Mouse (Mus musculus): ENCODE measurements around the gene Irf3. TPM values are rescaled to one million over a fixed set of nuclear protein-coding genes. Genes with fewer than 3 reads are reported as not detected.
A peak's percentile ranks its signal among the peaks of the same experiment; 100 is the strongest.

The Irf3 gene
- total RNA-seq, 2 experiments from 2014 or later, result 128 to 131 TPM

DNA sequence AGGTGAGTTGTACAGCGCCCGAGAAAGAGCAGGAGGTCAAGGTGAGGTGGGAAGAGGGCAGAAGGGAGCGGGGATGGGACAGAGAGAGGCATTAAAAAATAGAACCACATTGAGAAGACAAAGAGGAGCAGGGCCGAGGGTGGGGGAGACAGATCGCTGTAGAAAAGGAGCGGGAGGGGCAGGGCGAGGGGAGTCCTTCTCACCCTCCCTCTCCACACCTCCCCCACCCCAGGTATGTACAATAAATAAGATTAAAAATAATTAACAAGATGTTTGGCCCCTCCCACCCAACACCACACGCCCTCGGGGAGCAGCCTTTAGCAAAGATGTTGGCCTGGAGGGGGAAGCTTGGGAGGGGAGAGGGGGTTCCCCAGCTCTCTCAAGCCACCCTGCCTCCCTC lies 30.3 kb downstream of the Irf3 start:
- no peak for DNase-seq (ENCODE audit: low spot score in 2 of 2)

DNA sequence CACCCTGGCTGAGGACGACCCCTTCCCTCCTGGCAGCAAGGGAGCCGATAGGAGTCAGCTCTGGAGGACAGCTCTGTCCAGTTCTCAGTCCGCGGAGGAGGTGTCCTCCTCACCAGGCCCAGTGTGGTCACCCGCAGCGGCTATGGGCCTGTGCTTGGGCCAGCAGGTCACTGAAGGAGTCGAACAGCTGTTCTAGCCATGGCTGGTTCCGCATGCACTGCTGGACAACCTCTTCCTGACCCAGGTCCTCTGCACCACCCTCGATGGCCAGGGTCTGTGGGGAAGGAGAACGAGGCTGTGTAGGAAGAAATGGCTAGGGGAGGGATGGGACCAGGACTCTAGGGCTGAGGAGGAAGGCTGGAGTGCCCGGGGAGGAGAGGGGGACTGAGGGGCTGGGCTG lies 30.9 kb downstream of the Irf3 start:
- DNase-seq (ENCODE audit: low spot score in 2 of 2), result no peak

- DNase-seq (ENCODE audit: low spot score in 2 of 2), result no peak
Measured at GRCm38 (mm10) chr7:45029995-45030394, 32.5 kb downstream of the Irf3 start.

DNA sequence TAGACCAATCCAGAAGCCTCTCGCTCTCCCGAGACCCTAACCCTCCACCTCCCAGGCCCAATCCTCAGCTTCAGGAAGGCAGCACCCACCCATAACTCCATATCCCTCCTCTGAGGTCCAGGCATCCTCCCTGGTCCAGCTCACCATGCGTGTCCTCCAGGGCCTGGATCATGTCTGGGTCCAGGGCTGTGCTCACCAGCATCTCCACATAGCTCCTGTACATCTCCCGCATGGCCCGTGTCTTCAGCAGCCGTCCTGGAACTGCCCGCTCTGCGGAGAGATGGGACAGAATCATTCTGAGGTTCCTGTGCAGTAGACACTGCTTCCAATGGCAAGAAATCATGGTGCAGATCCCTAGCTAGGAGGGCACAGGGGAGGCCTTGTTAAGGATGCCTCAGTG lies 33.4 kb downstream of the Irf3 start:
- DNase-seq (ENCODE audit: low spot score in 2 of 2), result no peak

- no peak for DNase-seq (ENCODE audit: low spot score in 2 of 2)
Measured at GRCm38 (mm10) chr7:45033722-45034359, 36.4 kb downstream of the Irf3 start.

- no peak for DNase-seq (ENCODE audit: low spot score in 2 of 2)
Measured at GRCm38 (mm10) chr7:45035631-45036030, 38.2 kb downstream of the Irf3 start.

DNA sequence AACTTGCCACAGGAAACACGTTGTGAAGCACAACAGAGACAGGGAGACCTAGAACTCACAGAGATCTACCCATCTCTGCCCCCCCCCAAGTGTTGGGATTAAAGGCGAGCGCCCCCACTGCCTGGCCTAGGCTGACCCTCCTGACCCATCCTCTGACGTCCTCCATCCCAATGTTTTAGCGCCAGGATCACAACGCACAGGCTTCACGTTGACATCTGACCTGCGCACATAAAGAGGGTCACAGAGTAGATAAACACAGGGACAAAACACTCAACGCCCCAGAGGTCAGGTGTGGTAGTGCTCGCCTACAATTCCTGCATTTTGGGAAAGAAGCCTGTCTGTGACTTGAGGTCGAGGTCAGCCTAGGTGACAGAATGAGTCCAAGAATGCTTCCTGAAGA lies 39.3 kb downstream of the Irf3 start:
- DNase-seq (ENCODE audit: low spot score in 2 of 2), result no peak

DNA sequence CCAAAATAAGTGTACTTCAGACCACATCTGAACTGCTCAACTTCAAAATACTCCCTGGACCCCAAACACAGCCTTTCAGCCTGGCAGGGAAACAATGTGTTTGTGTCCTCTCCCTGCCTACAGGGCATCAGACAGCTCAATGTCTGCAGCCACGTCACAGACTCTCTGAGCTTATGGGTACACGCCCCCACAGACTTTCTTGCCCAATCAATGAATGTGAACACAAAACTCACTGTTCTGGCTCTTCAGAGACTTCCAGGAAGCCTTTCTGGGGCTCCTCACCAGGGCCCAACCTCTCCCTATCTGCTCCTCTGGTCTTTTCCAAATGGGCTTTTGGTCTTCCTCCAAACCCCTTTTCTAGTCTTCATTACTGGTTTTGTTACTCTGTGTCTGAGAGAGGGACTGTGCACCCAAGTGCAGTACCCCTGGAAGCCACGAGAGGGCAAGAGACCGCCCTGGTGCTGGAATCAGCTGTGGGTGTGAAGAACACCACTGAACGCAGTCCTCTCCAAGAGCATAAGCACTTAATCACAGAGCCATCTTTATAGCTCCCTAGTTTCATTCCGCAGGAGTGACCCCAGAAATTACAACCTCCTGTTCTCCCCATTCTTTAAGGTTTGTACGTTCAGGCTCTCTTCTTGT lies 40.4 kb downstream of the Irf3 start:
- peak; percentile 60 to 66 for DNase-seq (ENCODE audit: low spot score in 2 of 2)

- DNase-seq (ENCODE audit: low spot score in 2 of 2), result no peak
Measured at GRCm38 (mm10) chr7:45038411-45038810, 41.0 kb downstream of the Irf3 start.

DNA sequence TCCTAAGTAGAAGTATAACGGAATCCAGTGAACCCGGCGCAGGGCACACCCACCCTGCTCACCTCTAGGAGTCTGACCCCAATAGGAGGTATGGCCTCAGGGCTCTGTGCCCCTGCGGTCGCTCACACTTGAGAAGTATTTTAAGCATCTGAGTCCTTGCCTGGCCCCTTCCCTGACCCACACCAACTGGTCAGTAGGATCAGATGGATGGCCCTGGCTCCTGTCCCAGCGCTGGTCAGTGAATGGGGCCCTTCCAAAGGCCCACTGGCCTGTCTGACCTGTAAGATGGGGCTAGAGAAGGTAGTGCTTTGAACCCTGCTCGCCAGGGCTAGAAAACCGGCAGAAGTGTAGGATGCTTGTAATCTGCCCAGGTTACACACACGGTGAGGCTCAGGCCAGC lies 43.4 kb downstream of the Irf3 start:
- no peak for DNase-seq (ENCODE audit: low spot score in 2 of 2)

GRCm38 (mm10) chr7:45043307-45043706 lies 45.9 kb downstream of the Irf3 start:
- no peak for DNase-seq (ENCODE audit: low spot score in 2 of 2)

GRCm38 (mm10) chr7:45045741-45046140 lies 48.3 kb downstream of the Irf3 start:
- no peak for DNase-seq (ENCODE audit: low spot score in 2 of 2)

- no peak for DNase-seq (ENCODE audit: low spot score in 2 of 2)
Measured at GRCm38 (mm10) chr7:45046853-45047350, 49.5 kb downstream of the Irf3 start.

DNA sequence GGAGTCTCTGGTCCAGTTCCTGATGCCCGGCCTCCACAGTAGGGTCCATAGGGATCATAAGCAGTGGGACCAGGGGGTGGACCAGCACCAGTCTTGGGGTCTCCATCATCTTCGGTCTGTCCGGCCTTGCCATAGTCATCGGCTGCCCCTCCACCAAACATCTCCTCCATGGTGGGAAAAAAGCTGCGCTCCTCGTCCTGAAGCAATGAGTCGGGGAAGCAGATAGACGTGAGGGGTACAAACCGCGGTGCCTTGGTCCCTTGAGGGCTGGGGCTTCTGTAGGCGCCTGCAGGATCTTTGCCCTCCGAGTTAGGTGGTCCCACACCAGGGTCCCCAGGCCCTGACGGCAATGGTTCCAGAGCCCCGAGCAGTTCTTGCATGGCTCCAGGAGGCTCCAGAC lies 50.0 kb downstream of the Irf3 start:
- no peak for DNase-seq (ENCODE audit: low spot score in 2 of 2)

DNA sequence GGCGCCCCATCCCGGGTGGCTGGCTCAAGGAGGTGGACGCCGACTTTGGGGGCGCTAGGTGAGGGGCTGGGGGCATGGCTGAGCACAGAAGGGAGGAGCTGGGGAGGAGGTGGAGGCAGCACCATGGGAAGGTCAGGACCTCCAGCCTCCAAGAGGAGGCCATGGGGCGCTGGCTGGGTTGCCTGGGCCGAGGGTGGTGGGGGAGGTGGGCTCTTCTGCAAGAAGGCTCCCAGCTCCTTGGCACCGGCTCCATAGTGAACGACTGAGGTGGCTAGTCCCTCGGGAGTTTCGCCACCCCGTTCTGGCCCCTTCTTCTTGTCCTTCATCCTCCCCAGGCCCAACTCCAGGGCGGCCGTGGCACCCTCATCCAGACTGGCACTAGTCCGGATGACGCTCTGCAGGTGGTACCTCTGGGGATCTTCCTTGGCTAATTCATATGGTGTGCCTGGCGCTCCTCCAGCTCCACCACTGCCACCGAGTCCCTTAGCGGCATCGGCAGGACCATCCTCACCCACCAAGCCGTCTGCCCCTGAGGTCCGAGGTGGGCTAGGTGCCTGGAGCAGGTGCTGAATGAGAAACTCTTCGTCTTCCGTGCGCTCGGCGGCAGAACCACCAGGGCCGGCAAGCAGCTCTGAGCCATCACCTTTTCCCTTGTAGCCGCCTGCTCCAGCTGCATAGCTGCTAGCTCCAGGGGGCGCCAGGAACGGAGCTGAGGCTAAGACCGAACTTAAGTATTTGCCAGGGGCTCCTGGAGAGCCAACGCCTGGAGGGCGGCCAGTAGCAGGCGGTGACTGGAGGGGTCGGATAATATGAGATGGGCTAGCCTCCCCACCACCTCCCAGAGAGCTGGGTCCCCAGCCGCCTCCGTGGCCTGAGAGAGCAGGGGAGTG lies 50.8 kb downstream of the Irf3 start:
- DNase-seq (ENCODE audit: low spot score in 2 of 2), result no peak

DNA sequence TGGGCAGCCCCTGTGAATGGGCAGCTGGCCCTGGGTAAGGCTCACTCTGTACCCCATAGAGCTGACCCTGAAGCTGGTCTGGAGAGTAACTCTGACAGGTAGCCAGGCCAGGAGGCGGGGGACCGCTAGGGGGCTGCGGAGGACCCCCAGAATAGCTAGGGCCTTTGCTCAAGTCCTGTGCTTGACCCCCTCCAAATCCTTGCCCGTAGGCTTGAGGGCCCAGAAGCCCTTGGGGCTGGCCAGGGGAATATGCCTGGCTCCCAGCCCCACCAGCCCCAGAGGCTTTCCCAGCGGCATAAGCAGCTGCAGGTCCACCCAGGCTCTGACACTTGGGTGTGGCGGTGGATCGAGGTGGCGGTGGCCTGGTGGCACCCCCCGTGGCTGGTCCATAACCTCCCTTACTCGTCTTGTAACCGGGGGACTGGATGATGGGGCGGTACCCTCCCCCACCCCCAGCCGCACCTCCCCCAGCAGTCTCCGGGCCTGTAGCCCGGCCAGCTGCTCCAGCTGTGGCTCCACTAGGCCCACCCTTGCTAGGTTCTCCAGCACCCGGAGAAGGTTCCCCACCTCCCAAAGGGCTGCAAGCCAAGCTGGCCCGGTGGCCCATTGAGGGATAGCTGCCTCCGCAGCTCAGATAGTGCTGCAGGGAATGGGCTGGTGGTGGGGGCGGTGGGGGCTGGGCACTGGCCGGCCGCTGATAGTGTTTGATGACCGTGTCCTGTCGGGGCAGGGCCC lies 51.6 kb downstream of the Irf3 start:
- DNase-seq (ENCODE audit: low spot score in 2 of 2), result no peak

GRCm38 (mm10) chr7:45050945-45051600 lies 53.6 kb downstream of the Irf3 start:
- DNase-seq (ENCODE audit: low spot score in 2 of 2), result peak in 1 of 2 experiments; percentile 56

DNA sequence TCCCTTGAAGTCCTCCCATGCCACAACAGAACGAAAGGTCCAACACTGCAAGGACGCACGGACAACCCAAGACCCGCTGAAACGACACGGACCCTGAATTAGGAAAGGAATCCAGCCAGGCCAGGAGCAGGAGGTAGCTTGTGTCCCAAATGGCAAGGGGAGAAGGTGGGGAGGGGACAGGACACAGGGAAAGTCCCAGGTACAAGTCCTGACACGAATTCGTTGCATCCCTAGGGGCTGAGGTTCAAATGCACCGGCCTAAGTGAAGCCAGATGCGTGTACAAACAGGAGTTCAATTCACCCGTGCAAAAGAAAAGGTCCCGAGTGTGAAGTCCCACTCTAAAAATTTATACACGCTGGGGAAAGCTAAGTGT lies 54.1 kb downstream of the Irf3 start:
- no peak for DNase-seq (ENCODE audit: low spot score in 2 of 2)

All from adrenal gland, adult 18-20 months (tissue).